Mouse (Mus musculus) left cerebral cortex, postnatal 4 days (tissue): ENCODE measurements around the gene Gm28035. TPM values are rescaled to one million over a fixed set of nuclear protein-coding genes. Genes with fewer than 3 reads are reported as not detected.
A peak's percentile ranks its signal among the peaks of the same experiment; 100 is the strongest.

ENCODE experiments used
- DNase-seq: peaks from one replicate; pipeline ENCODE4 v3.0.0-alpha.2; 2022
- intact Hi-C: fragments of 180-260 bp; cut with DNase I; formaldehyde crosslinking; loops from one replicate; pipeline ENCODE4 v1.15.1; 2025
- total RNA-seq, 2 experiments: library from RNA; stranded (reverse); gene quantifications; 2 replicates each; pipeline ENCODE4 v1.2.3; 2021

Gene Gm28035
- total RNA-seq, 2 experiments from 2014 or later, result 7.7 to 10.5 TPM

GRCm38 (mm10) chr2:30286192-30287026, 46.0 kb downstream of the Gm28035 start, which contains the start of the genes Dolk and Nup188:
Dolk (minus strand) TSS chr2:30286334.
Nup188 (plus strand) TSS chr2:30286397.
- peak; percentile 99 for DNase-seq
- intact Hi-C loops, result no loop called here

- intact Hi-C loops, result no loop called here
- DNase-seq, result peak; percentile 21
Measured at GRCm38 (mm10) chr2:30287027-30287373, 46.6 kb downstream of the Gm28035 start.

- no peak for DNase-seq
- intact Hi-C loops, result no loop called here
Measured at GRCm38 (mm10) chr2:30299525-30299924, 59.2 kb downstream of the Gm28035 start.

- DNase-seq, result no peak
- intact Hi-C loops, result loop anchor here (10.0 kb wide), 1 partner anchor 365 kb away; the partner anchor contains the start of gene Gle1
Measured at GRCm38 (mm10) chr2:30299966-30300365, 59.6 kb downstream of the Gm28035 start.

GRCm38 (mm10) chr2:30306087-30306486, 65.7 kb downstream of the Gm28035 start:
- intact Hi-C loops, result loop anchor here (10.0 kb wide), 1 partner anchor 371 kb away; the partner anchor contains the start of gene Gle1

GRCm38 (mm10) chr2:30309351-30309750, 69.0 kb downstream of the Gm28035 start:
- DNase-seq, result no peak
- intact Hi-C loops, result loop anchor here (10.0 kb wide), 1 partner anchor 375 kb away; the partner anchor contains the start of gene Gle1

More at GRCm38 (mm10) chr2:30306087-30306486, 65.7 kb downstream of the Gm28035 start:
- DNase-seq, result no peak

GRCm38 (mm10) chr2:30311481-30311880, 71.1 kb downstream of the Gm28035 start:
- intact Hi-C loops, result loop anchor here (10.0 kb wide), 1 partner anchor 317 kb away; no protein-coding TSS in a partner anchor
- no peak for DNase-seq

- intact Hi-C loops, result loop anchor here (10.0 kb wide), 1 partner anchor 321 kb away; no protein-coding TSS in a partner anchor
- DNase-seq, result no peak
Measured at GRCm38 (mm10) chr2:30316136-30316535, 75.8 kb downstream of the Gm28035 start.

GRCm38 (mm10) chr2:30316955-30317354, 76.6 kb downstream of the Gm28035 start:
- intact Hi-C loops, result loop anchor here (10.0 kb wide), 1 partner anchor 322 kb away; no protein-coding TSS in a partner anchor
- DNase-seq, result no peak

GRCm38 (mm10) chr2:30319260-30319659, 78.9 kb downstream of the Gm28035 start:
- DNase-seq, result no peak
- intact Hi-C loops, result loop anchor here (10.0 kb wide), 1 partner anchor 324 kb away; no protein-coding TSS in a partner anchor

- intact Hi-C loops, result loop anchor here (10.0 kb wide), 1 partner anchor 1682 kb away; no protein-coding TSS in a partner anchor
- no peak for DNase-seq
Measured at GRCm38 (mm10) chr2:30323111-30323510, 82.7 kb downstream of the Gm28035 start.

GRCm38 (mm10) chr2:30325296-30325695, 84.9 kb downstream of the Gm28035 start:
- DNase-seq, result no peak
- intact Hi-C loops, result loop anchor here (10.0 kb wide), 1 partner anchor 1680 kb away; no protein-coding TSS in a partner anchor

- intact Hi-C loops, result loop anchor here (10.0 kb wide), 1 partner anchor 1678 kb away; no protein-coding TSS in a partner anchor
Measured at GRCm38 (mm10) chr2:30327276-30327675, 86.9 kb downstream of the Gm28035 start.

GRCm38 (mm10) chr2:30328791-30329190, 88.4 kb downstream of the Gm28035 start:
- DNase-seq, result no peak
- intact Hi-C loops, result loop anchor here (10.0 kb wide), 1 partner anchor 1676 kb away; no protein-coding TSS in a partner anchor

More at GRCm38 (mm10) chr2:30327276-30327675, 86.9 kb downstream of the Gm28035 start:
- no peak for DNase-seq

Other genes with a start within 250 kb of the Gm28035 start
- gene Wdr34, start 191.7 kb upstream of the Gm28035 start, total RNA-seq, result 10 to 100 TPM; 61.4 to 71.8 TPM
- gene Set, start 183.2 kb upstream of the Gm28035 start, total RNA-seq, result 100 to 1,000 TPM; 323 to 344 TPM
- 1 to 10 TPM; 2.1 to 2.6 TPM for gene Pkn3, start 162.9 kb upstream of the Gm28035 start, total RNA-seq
- 10 to 100 TPM; 14.9 to 15.6 TPM for gene Zdhhc12, start 146.9 kb upstream of the Gm28035 start, total RNA-seq
- 10 to 100 TPM; 80.8 to 88.0 TPM for gene Zer1, start 116.0 kb upstream of the Gm28035 start, total RNA-seq
- 10 to 100 TPM; 84.9 to 87.6 TPM for gene Tbc1d13, start 106.8 kb upstream of the Gm28035 start, total RNA-seq
- gene Endog, start 69.1 kb upstream of the Gm28035 start, total RNA-seq, result 10 to 100 TPM; 13.3 to 15.8 TPM
- gene Spout1, start 62.1 kb upstream of the Gm28035 start, total RNA-seq, result 10 to 100 TPM; 36.7 to 37.7 TPM
- gene Kyat1, start 34.7 kb upstream of the Gm28035 start, total RNA-seq, result 10 to 100 TPM; 12.0 to 12.7 TPM
- 10 to 100 TPM; 50.6 to 55.9 TPM for gene Lrrc8a, start 2.9 kb upstream of the Gm28035 start, total RNA-seq
- 10 to 100 TPM; 17.1 to 19.3 TPM for gene Phyhd1, start 25.6 kb downstream of the Gm28035 start, total RNA-seq
- not detected for gene Gm28038, start 40.5 kb downstream of the Gm28035 start, total RNA-seq
- gene Dolk, start 45.8 kb downstream of the Gm28035 start, total RNA-seq, result 10 to 100 TPM; 18.7 to 21.6 TPM
- gene Nup188, start 45.8 kb downstream of the Gm28035 start, total RNA-seq, result 10 to 100 TPM; 36.6 to 42.0 TPM
- 100 to 1,000 TPM; 161 to 176 TPM for gene Sh3glb2, start 118.8 kb downstream of the Gm28035 start, total RNA-seq
- gene Miga2, start 123.7 kb downstream of the Gm28035 start, total RNA-seq, result 10 to 100 TPM; 69.7 to 76.5 TPM
- gene Dolpp1, start 151.7 kb downstream of the Gm28035 start, total RNA-seq, result 10 to 100 TPM; 41.1 to 43.9 TPM
- gene Crat, start 175.2 kb downstream of the Gm28035 start, total RNA-seq, result 10 to 100 TPM; 33.2 to 33.3 TPM
- gene Ptpa, start 175.5 kb downstream of the Gm28035 start, total RNA-seq, result 100 to 1,000 TPM; 145 to 153 TPM
- 10 to 100 TPM; 10.8 to 13.2 TPM for gene Ier5l, start 233.7 kb downstream of the Gm28035 start, total RNA-seq